Mouse (Mus musculus): Measurements from ENCODE around the gene Ccdc81. TPM values are rescaled to one million over a fixed set of nuclear protein-coding genes. Genes with fewer than 3 reads are reported as not detected.

The Ccdc81 gene
- polyA plus RNA-seq, 1 experiment from 2014 or later, result 0.13 TPM

DNA sequence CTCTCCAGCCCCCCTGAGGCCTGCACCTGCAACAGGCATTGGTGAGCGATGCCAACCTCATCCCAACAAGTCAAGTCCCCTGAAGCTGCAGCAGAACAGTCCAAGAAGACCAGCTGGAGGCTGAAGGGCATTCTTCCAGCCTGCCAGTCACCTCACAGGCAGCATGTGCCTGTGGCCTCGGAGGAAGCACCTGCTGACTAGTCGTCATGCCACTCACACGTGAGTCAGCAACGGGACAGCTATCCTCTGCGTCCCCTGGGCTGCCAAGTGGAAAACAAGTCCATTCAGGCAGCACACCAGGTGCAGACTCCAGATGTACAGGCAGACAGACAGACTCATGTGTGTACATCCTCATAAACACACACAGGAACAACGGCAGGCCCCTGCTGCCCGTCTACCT is 67.9 kb downstream of the Ccdc81 start:
- H3K4me3 ChIP-seq, result no peak overlapping the region
- no peaks in the 10 kb centered on the region for H3K27me3 ChIP-seq
- WGBS, result 51% methylated on average over 8 of the region's 8 CpGs
- no peak for ATAC-seq (ENCODE audit: low FRiP score, low read depth)
- no peaks in the 10 kb centered on the region for H3K9me3 ChIP-seq
- H3K4me1 ChIP-seq, result no peaks in the 10 kb centered on the region
- H3K27ac ChIP-seq, result no peak overlapping the region
- H3K9ac ChIP-seq, result no peak overlapping the region
- no peak overlapping the region for H3K4me2 ChIP-seq (replicated peaks)
- H3K36me3 ChIP-seq, result no peaks in the 10 kb centered on the region

DNA sequence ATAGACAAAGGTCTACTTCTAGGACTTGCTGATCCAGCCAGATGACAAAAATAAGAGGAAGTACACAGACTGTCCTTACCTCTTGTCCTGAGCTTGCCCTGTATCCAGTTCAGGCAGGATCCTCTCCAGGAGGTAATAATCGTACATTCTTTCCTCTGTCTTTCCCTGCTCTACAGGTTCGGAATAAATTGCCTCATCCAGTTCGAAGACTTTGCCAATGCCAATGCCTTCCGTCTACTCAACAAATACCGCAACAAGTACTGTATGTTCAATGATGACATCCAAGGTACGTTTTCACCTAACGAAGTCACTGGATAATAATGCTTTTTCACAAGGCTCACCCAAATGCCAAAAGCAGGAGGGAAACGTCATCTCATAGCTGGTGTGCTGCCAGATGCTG is 69.9 kb downstream of the Ccdc81 start:
- Histone ChIP-seq H3K36me3 (no peaks in the 10 kb centered on the region), H3K27ac (no peak overlapping the region), H3K4me2 (replicated peaks) (no peak overlapping the region), H3K27me3 (no peaks in the 10 kb centered on the region), H3K4me1 (peaks cover 9% of the 10 kb centered on the region), H3K9ac (no peak overlapping the region), H3K4me3 (no peak overlapping the region), H3K9me3 (no peaks in the 10 kb centered on the region)
- WGBS, result 84% methylated on average over 8 of the region's 8 CpGs
- no peak for ATAC-seq (ENCODE audit: low FRiP score, low read depth)

DNA sequence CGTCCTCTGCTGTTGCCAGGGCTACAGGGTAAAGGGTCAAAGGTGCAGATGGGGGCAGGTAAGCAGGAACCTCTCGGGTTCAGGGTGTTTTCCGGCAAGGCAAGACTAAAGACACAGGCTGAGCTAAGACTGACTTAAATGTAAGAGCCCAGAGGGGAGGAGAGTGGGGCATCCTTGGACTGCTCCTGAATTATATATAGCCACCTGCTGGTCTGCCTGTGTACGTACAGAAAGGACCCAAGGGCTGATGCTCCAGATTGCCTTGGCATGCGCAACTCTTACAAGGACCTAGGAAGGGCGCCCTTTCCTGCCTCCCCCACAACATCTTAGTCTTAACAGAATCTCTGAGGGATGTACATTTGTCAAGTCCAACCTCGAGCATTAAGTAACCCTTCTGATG is 74.2 kb downstream of the Ccdc81 start:
- Histone ChIP-seq H3K4me2 (replicated peaks) (no peak overlapping the region), H3K9ac (no peak overlapping the region), H3K27me3 (no peaks in the 10 kb centered on the region), H3K4me3 (no peak overlapping the region), H3K9me3 (no peaks in the 10 kb centered on the region), H3K27ac (peak overlapping the region; percentile 79; the same call in 1 of the 2 replicates), H3K4me1 (peaks cover 20% of the 10 kb centered on the region), H3K36me3 (no peaks in the 10 kb centered on the region)
- whole genome bisulfite sequencing, result 63% methylated on average over 7 of the region's 7 CpGs
- ATAC-seq (ENCODE audit: low FRiP score, low read depth), result peak; percentile 33; the same call in 1 of the 2 replicates

DNA sequence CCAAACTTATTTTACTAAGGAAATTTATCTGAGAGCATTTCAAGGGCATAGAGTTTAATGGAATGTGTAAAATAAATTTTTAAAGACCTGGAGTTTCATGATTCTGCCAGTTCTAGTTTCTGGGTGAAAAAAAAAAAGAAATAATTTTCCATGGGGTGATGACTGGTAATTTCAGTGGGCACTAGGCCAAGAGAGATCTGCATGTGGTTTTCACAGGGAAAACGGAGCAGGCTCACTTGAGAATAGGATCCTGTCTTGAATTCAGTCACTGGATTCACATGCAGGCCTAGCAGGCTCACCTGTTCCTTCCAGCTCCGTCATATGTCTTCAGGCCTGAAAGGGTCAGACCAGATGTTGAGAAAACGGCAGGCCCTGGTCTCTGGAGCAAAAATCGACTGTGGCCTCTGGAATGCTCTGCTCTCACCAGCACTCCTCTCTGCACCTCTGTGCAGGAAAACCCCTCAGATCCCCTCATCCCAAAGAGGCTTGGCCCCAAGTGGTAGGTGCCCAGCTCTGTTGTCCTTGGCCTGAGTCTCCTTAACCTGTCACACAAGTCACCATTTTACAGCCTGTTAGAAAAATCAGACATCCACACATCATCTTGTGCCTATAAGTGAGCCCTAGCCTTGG is 74.9 kb downstream of the Ccdc81 start:
- Histone ChIP-seq H3K36me3 (no peaks in the 10 kb centered on the region), H3K27ac (peak overlapping the region; percentile 79; the same call in 1 of the 2 replicates), H3K4me2 (replicated peaks) (no peak overlapping the region), H3K9me3 (no peaks in the 10 kb centered on the region), H3K27me3 (no peaks in the 10 kb centered on the region), H3K9ac (no peak overlapping the region), H3K4me1 (peaks cover 20% of the 10 kb centered on the region), H3K4me3 (no peak overlapping the region)
- peak; percentile 49 for ATAC-seq (ENCODE audit: low FRiP score, low read depth)
- 19% methylated on average over 4 of the region's 4 CpGs for WGBS

Other genes with a start within 250 kb of the Ccdc81 start
- gene Hikeshi, start 37.6 kb upstream of the Ccdc81 start, polyA plus RNA-seq (2015; fragmentation: Nextera tagmentation; extraction: Ambion mirVana), result 124 and 134 TPM in 2 replicates
- 77.8 TPM in 2 replicates for gene Eed, start 77.4 kb upstream of the Ccdc81 start, polyA plus RNA-seq (2015; fragmentation: Nextera tagmentation; extraction: Ambion mirVana)
- 40.6 and 44.3 TPM in 2 replicates for gene Picalm, start 226.6 kb upstream of the Ccdc81 start, polyA plus RNA-seq (2015; fragmentation: Nextera tagmentation; extraction: Ambion mirVana)

Data from limb, embryonic 13.5 days (tissue).